Mouse (Mus musculus) liver, adult 10 weeks (tissue): Measurements from ENCODE around the gene Lrrn4cl. TPM values are rescaled to one million over a fixed set of nuclear protein-coding genes. Genes with fewer than 3 reads are reported as not detected.

Experiments used
- polyA plus RNA-seq: library from polyadenylated mRNA; stranded (reverse); fragments of 350-450 nt; fragmentation: Illumina TruSeq; extraction: RNeasy Lipid Tissue Mini Kit (QIAGEN cat#74804); gene quantifications from one replicate; pipeline ENCODE4 v1.2.3, GENCODE M21; 2014; ENCODE audit warnings: low read depth, low replicate concordance

Lrrn4cl gene
- polyA plus RNA-seq, 1 experiment from 2014 or later, result not detected

Other genes starting within 250 kb of the Lrrn4cl start
- gene Slc22a6, start 232.7 kb upstream of the Lrrn4cl start, polyA plus RNA-seq, result not detected
- gene Chrm1, start 187.0 kb upstream of the Lrrn4cl start, polyA plus RNA-seq, result 0.08 TPM
- 49.2 TPM for gene Slc3a2, start 127.4 kb upstream of the Lrrn4cl start, polyA plus RNA-seq
- gene Wdr74, start 114.9 kb upstream of the Lrrn4cl start, polyA plus RNA-seq, result 8.7 TPM
- gene 1700092M07Rik, start 110.0 kb upstream of the Lrrn4cl start, polyA plus RNA-seq, result not detected
- 45.2 TPM for gene Stx5a, start 109.4 kb upstream of the Lrrn4cl start, polyA plus RNA-seq
- gene Nxf1, start 93.7 kb upstream of the Lrrn4cl start, polyA plus RNA-seq, result 39.4 TPM
- 19.2 TPM for gene Tmem223, start 79.8 kb upstream of the Lrrn4cl start, polyA plus RNA-seq
- 30.8 TPM for gene Tmem179b, start 76.3 kb upstream of the Lrrn4cl start, polyA plus RNA-seq
- not detected for gene Taf6l, start 64.4 kb upstream of the Lrrn4cl start, polyA plus RNA-seq
- 19.2 TPM for gene Polr2g, start 52.2 kb upstream of the Lrrn4cl start, polyA plus RNA-seq
- not detected for gene Zbtb3, start 48.2 kb upstream of the Lrrn4cl start, polyA plus RNA-seq
- gene Ttc9c, start 31.4 kb upstream of the Lrrn4cl start, polyA plus RNA-seq, result 27.0 TPM
- 49.7 TPM for gene Hnrnpul2, start 30.8 kb upstream of the Lrrn4cl start, polyA plus RNA-seq
- not detected for gene AC129217.1, start 21.0 kb upstream of the Lrrn4cl start, polyA plus RNA-seq
- 6.6 TPM for gene Bscl2, start 13.3 kb upstream of the Lrrn4cl start, polyA plus RNA-seq
- not detected for gene Gng3, start 11.6 kb upstream of the Lrrn4cl start, polyA plus RNA-seq
- 32.8 TPM for gene Ubxn1, start 20.7 kb downstream of the Lrrn4cl start, polyA plus RNA-seq
- gene Uqcc3, start 30.2 kb downstream of the Lrrn4cl start, polyA plus RNA-seq, result 2.7 TPM
- 49.1 TPM for gene Lbhd1, start 33.0 kb downstream of the Lrrn4cl start, polyA plus RNA-seq
- gene Gm49403, start 33.2 kb downstream of the Lrrn4cl start, polyA plus RNA-seq, result not detected
- gene 1810009A15Rik, start 38.1 kb downstream of the Lrrn4cl start, polyA plus RNA-seq, result 9.1 TPM
- gene Gm49416, start 38.2 kb downstream of the Lrrn4cl start, polyA plus RNA-seq, result not detected
- 0.77 TPM for gene Ints5, start 42.2 kb downstream of the Lrrn4cl start, polyA plus RNA-seq
- gene Ganab, start 47.3 kb downstream of the Lrrn4cl start, polyA plus RNA-seq, result 79.5 TPM
- gene B3gat3, start 69.6 kb downstream of the Lrrn4cl start, polyA plus RNA-seq, result 6.2 TPM
- 0.50 TPM for gene Rom1, start 78.6 kb downstream of the Lrrn4cl start, polyA plus RNA-seq
- 5.5 TPM for gene Eml3, start 78.8 kb downstream of the Lrrn4cl start, polyA plus RNA-seq
- 28.0 TPM for gene Mta2, start 91.1 kb downstream of the Lrrn4cl start, polyA plus RNA-seq
- gene Tut1, start 103.1 kb downstream of the Lrrn4cl start, polyA plus RNA-seq, result 2.6 TPM
- 44.9 TPM for gene Eef1g, start 116.3 kb downstream of the Lrrn4cl start, polyA plus RNA-seq
- 3.2 TPM for gene Ahnak, start 138.5 kb downstream of the Lrrn4cl start, polyA plus RNA-seq
- not detected for gene Scgb1a1, start 237.2 kb downstream of the Lrrn4cl start, polyA plus RNA-seq